Mouse (Mus musculus) lung, postnatal 0 days (tissue): ENCODE measurements around the gene Gtdc1. TPM values are rescaled to one million over a fixed set of nuclear protein-coding genes. Genes with fewer than 3 reads are reported as not detected.

ENCODE experiments used
- ATAC-seq: fragments of 200-750 bp; cut with Nextera tagmentation; 2 replicates; pipeline ENCODE4 v1.8.0; 2017; ENCODE audit warnings: moderate library complexity
- DNase-seq: peaks from one replicate; pipeline ENCODE4 v3.0.0-alpha.2; 2016; ENCODE audit warnings: low spot score
- H3K27ac ChIP-seq: fragments of 300-500 bp; sonication (generic); 2 replicates; pipeline ENCODE4 v1.5.1; 2014; ENCODE audit warnings: antibody characterized with exemption, mild to moderate bottlenecking, low read length, mixed read lengths
- H3K27me3 ChIP-seq: fragments of 300-500 bp; sonication (generic); replicated peaks from 2 replicates; pipeline ENCODE4 v1.6.1; 2014; ENCODE audit warnings: low read length, mixed read lengths; ENCODE audit not compliant: insufficient read depth
- H3K36me3 ChIP-seq: fragments of 300-500 bp; sonication (generic); 2 replicates; pipeline ENCODE4 v1.6.1; 2014; ENCODE audit warnings: low read length, mixed read lengths; ENCODE audit not compliant: insufficient read depth
- H3K4me1 ChIP-seq: fragments of 300-500 bp; sonication (generic); 2 replicates; pipeline ENCODE4 v1.6.1; 2014; ENCODE audit warnings: antibody characterized with exemption, low read depth, low read length, mixed read lengths; ENCODE audit not compliant: insufficient read depth
- H3K4me2 ChIP-seq: fragments of 300-500 bp; sonication (generic); replicated peaks from 2 replicates; pipeline ENCODE4 v1.6.1; 2014; ENCODE audit warnings: low read depth, mild to moderate bottlenecking, low read length, moderate library complexity, mixed read lengths
- H3K4me3 ChIP-seq: fragments of 300-500 bp; sonication (generic); 2 replicates; pipeline ENCODE4 v1.5.1; 2014; ENCODE audit warnings: low read depth, low read length
- H3K9ac ChIP-seq: fragments of 300-500 bp; sonication (generic); replicated peaks from 2 replicates; pipeline ENCODE4 v1.6.1; 2014; ENCODE audit warnings: low read depth, mild to moderate bottlenecking
- H3K9me3 ChIP-seq: fragments of 300-500 bp; sonication (generic); 2 replicates; pipeline ENCODE4 v1.6.1; 2016; ENCODE audit warnings: low read length, mixed read lengths
- CTCF ChIP-seq: IDR thresholded peaks from 2 replicates; pipeline ENCODE4 v1.5.1; 2016; ENCODE audit warnings: antibody characterized with exemption, mild to moderate bottlenecking
- EP300 ChIP-seq: IDR thresholded peaks from 2 replicates; pipeline ENCODE4 v1.6.1; 2016; ENCODE audit warnings: antibody characterized with exemption, mild to moderate bottlenecking, control low read depth
- WGBS: fragments of 180-500 bp; shearing (Covaris S2); extraction: QIAGEN DNeasy Blood & Tissue Kit; methylation state at CpG from one replicate; pipeline ENCODE4 v1.1.7; 2014; 5-methylcytosine and 5-hydroxymethylcytosine counted together
- polyA plus RNA-seq: library from polyadenylated mRNA; unstranded; fragments of >200 nt; fragmentation: Nextera tagmentation; extraction: Ambion mirVana; gene quantifications from 2 replicates; pipeline ENCODE4 v1.2.1, GENCODE M21; 2015

Gtdc1 gene
- polyA plus RNA-seq, 1 experiment from 2014 or later = 10.0 TPM

GRCm38 (mm10) chr2:44955506-44955905, 28.0 kb upstream of the Gtdc1 start:
- Histone ChIP-seq H3K4me2 (no peak overlapping the region), H3K4me1 (no peaks in the 10 kb centered on the region), H3K27ac (no peak overlapping the region), H3K36me3 (no peaks in the 10 kb centered on the region), H3K9me3 (no peaks in the 10 kb centered on the region), H3K27me3 (no peaks in the 10 kb centered on the region), H3K4me3 (no peak overlapping the region), H3K9ac (no peak overlapping the region)
- ATAC-seq (no peak), DNase-seq (no peak)
- WGBS = 80% methylated on average over 6 of the region's 6 CpGs
- TF ChIP-seq EP300 (no peak), CTCF (no peak)

- Histone ChIP-seq H3K9me3 (no peaks in the 10 kb centered on the region), H3K4me1 (no peaks in the 10 kb centered on the region), H3K36me3 (no peaks in the 10 kb centered on the region), H3K4me3 (no peak overlapping the region), H3K4me2 (no peak overlapping the region), H3K9ac (no peak overlapping the region), H3K27ac (no peak overlapping the region), H3K27me3 (no peaks in the 10 kb centered on the region)
- ATAC-seq (no peak), DNase-seq (no peak)
- no peak for TF ChIP-seq EP300
- no peak for TF ChIP-seq CTCF
- WGBS = 68% methylated on average over 1 of the region's 1 CpGs
Measured at GRCm38 (mm10) chr2:44954180-44954579, 26.7 kb upstream of the Gtdc1 start.

GRCm38 (mm10) chr2:44952830-44953422, 25.5 kb upstream of the Gtdc1 start:
- WGBS = 34% methylated on average over 6 of the region's 6 CpGs
- peak; percentile 48 for DNase-seq
- H3K27me3 ChIP-seq = no peaks in the 10 kb centered on the region
- no peak for TF ChIP-seq EP300
- TF ChIP-seq CTCF = no peak
- no peaks in the 10 kb centered on the region for H3K4me1 ChIP-seq
- no peak overlapping the region for H3K27ac ChIP-seq
- peak; percentile 67 for ATAC-seq
- no peak overlapping the region for H3K9ac ChIP-seq
- H3K36me3 ChIP-seq = no peaks in the 10 kb centered on the region
- H3K4me2 ChIP-seq = no peak overlapping the region
- no peak overlapping the region for H3K4me3 ChIP-seq
- no peaks in the 10 kb centered on the region for H3K9me3 ChIP-seq

GRCm38 (mm10) chr2:44951651-44952213, 24.3 kb upstream of the Gtdc1 start:
- Histone ChIP-seq H3K4me1 (no peaks in the 10 kb centered on the region), H3K27ac (no peak overlapping the region), H3K27me3 (no peaks in the 10 kb centered on the region), H3K4me2 (no peak overlapping the region), H3K9me3 (no peaks in the 10 kb centered on the region), H3K4me3 (no peak overlapping the region), H3K9ac (no peak overlapping the region), H3K36me3 (no peaks in the 10 kb centered on the region)
- TF ChIP-seq CTCF (no peak), EP300 (no peak)
- 77% methylated on average over 4 of the region's 4 CpGs for WGBS
- ATAC-seq (no peak), DNase-seq (no peak)

GRCm38 (mm10) chr2:44944689-44945088, 17.2 kb upstream of the Gtdc1 start:
- no peak for DNase-seq
- Histone ChIP-seq H3K4me1 (no peaks in the 10 kb centered on the region), H3K27ac (no peak overlapping the region), H3K27me3 (no peaks in the 10 kb centered on the region), H3K4me2 (no peak overlapping the region), H3K36me3 (no peaks in the 10 kb centered on the region), H3K9me3 (no peaks in the 10 kb centered on the region), H3K9ac (no peak overlapping the region), H3K4me3 (no peak overlapping the region)
- WGBS = 94% methylated on average over 2 of the region's 2 CpGs
- no peak for ATAC-seq
- TF ChIP-seq CTCF = no peak
- TF ChIP-seq EP300 = no peak

GRCm38 (mm10) chr2:44930951-44931350, 3.5 kb upstream of the Gtdc1 start:
- WGBS = 76% methylated on average over 3 of the region's 3 CpGs
- no peak overlapping the region for H3K4me2 ChIP-seq
- no peak for TF ChIP-seq EP300
- no peak for TF ChIP-seq CTCF
- H3K9ac ChIP-seq = no peak overlapping the region
- no peak overlapping the region for H3K4me3 ChIP-seq
- no peaks in the 10 kb centered on the region for H3K27me3 ChIP-seq
- no peak overlapping the region for H3K27ac ChIP-seq
- peaks cover 2% of the 10 kb centered on the region; the same call in 1 of the 2 replicates for H3K4me1 ChIP-seq
- H3K36me3 ChIP-seq = no peaks in the 10 kb centered on the region
- ATAC-seq (no peak), DNase-seq (no peak)
- no peaks in the 10 kb centered on the region for H3K9me3 ChIP-seq
